Mouse (Mus musculus): ENCODE measurements at regions not wholly inside any gene's neighbourhood (a gene's known extent, or its start where the extent isn't known, plus 50 kb on each side); places are given as distances from the start of the nearest gene placed in this dataset.

DNA sequence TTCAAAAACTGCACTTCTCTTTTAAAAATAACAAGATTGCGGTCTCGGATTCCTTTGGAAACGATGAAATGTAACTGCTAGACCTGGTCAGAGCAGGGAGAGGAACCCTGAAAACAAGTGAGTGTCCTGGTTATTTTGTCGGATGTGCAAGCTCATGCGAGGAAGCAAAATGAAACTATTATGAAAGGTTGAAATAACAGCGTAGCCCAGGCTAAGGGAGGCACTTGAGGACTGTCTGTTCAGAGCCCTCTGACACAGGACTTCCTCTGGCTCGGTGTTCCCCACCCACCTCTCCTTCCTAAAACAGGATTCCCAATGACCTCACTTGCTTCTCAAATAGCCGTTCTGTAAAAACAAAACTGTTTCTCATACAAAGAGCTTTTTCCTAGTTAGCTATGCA, 51.3 kb upstream of the S1pr1 start:
- Histone ChIP-seq H3K4me3 (replicated peaks) (no peak overlapping the region), H3K27me3 (no peaks in the 10 kb centered on the region), H3K9ac (no peak overlapping the region), H3K4me2 (peak overlapping the region; percentile 23; the same call in 1 of the 2 replicates), H3K27ac (replicated peaks) (no peak overlapping the region), H3K36me3 (replicated peaks) (no peaks in the 10 kb centered on the region), H3K9me3 (replicated peaks) (no peaks in the 10 kb centered on the region), H3K4me1 (replicated peaks) (peaks cover 5% of the 10 kb centered on the region; the same call in 1 of the 2 replicates)
- whole genome bisulfite sequencing (ENCODE audit: insufficient replicate concordance) = 28% methylated on average over 8 of the region's 8 CpGs
- ATAC-seq (ENCODE audit: insufficient read depth) = 0 out of 2 replicates have a peak, but pooled peaks have one; percentile 44

DNA sequence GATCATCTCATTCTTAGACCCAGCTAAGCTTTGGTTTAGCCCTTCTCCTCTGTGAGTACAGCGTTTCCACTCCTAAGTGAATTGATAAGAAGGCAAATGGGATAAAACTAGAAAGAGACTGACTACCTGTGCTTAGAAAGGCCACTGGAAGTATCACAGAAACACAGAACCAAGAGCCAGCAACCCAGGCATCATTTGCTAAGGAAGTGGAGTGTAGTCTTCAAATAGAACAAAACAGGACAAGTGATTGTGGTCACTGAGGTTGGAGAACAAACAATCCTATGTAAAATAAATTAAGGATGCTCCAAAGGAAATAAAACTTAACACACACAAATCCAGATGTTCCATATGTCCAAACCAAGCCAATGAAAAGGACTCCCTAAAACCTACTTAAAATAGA, 53.4 kb upstream of the S1pr1 start:
- H3K9ac ChIP-seq = no peak overlapping the region
- no peak for ATAC-seq (ENCODE audit: insufficient read depth)
- no peaks in the 10 kb centered on the region for H3K9me3 ChIP-seq (replicated peaks)
- H3K27ac ChIP-seq (replicated peaks) = no peak overlapping the region
- H3K27me3 ChIP-seq = no peaks in the 10 kb centered on the region
- H3K36me3 ChIP-seq (replicated peaks) = no peaks in the 10 kb centered on the region
- H3K4me1 ChIP-seq (replicated peaks) = peaks cover 3% of the 10 kb centered on the region; the same call in 1 of the 2 replicates
- 61% methylated on average over 1 of the region's 1 CpGs for WGBS (ENCODE audit: insufficient replicate concordance)
- no peak overlapping the region for H3K4me2 ChIP-seq
- no peak overlapping the region for H3K4me3 ChIP-seq (replicated peaks)

DNA sequence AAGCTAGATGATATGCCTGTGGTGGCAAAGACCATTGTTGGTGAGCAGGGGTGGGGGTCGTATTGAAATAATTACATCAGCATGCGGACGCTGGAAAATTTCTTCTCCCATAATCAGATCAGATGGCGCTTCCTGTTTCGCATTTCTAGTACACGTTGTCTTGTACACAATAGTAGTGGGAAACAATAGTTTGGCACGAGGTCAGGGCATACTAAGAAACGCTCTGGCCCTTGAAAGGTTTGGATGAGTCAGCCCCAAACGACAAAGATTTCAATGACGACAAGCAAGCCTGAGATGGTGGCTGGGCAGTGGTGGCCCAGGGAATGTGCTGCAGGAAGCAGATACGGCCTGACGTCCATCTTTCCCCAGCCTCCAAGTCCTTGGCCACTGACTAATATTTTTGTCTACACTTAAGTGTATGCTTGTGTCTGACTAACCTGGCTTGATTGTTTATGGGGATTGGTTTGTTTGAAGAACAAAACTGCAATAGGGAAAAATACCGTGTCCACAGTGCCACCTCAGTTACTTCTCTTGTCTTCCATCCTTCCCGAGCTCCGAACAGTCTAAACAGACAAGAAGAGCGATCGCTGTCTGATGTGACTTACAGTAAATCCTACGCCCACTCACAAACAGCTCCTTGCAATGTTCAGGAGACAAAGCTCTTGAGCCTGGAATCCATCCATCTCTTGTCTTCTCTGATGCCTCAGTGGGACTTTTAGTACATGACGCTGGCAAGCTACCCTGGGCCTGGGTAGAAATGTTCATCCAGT, 54.1 kb upstream of the S1pr1 start:
- Histone ChIP-seq H3K4me1 (replicated peaks) (no peaks in the 10 kb centered on the region), H3K4me3 (replicated peaks) (no peak overlapping the region), H3K4me2 (no peak overlapping the region), H3K36me3 (replicated peaks) (no peaks in the 10 kb centered on the region), H3K9ac (no peak overlapping the region), H3K9me3 (replicated peaks) (no peaks in the 10 kb centered on the region), H3K27ac (replicated peaks) (no peak overlapping the region), H3K27me3 (no peaks in the 10 kb centered on the region)
- ATAC-seq (ENCODE audit: insufficient read depth) = no peak
- 42% methylated on average over 19 of the region's 19 CpGs for WGBS (ENCODE audit: insufficient replicate concordance)

DNA sequence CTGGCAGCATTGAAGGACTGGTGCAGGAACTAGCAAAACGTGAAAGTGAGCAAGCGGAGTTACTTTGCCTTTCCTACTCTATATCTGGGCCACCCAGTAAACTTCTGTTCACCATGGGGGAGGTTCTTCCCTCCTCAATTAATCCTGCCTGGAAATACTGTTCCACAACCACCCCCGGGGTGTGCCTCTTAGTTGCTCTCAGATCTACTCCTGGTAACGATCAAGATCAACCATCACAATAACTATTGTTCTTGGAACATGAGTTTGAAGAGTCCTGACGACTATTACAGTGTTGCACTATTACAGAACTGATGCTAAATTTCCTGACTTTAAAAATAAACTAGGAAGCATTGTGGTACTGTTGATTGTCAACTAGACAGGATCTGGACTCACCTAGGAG, 57.8 kb upstream of the S1pr1 start:
- H3K4me3 ChIP-seq (replicated peaks) = no peak overlapping the region
- WGBS (ENCODE audit: insufficient replicate concordance) = 68% methylated on average over 5 of the region's 5 CpGs
- H3K9ac ChIP-seq = no peak overlapping the region
- H3K9me3 ChIP-seq (replicated peaks) = no peaks in the 10 kb centered on the region
- no peak overlapping the region for H3K4me2 ChIP-seq
- no peaks in the 10 kb centered on the region for H3K36me3 ChIP-seq (replicated peaks)
- ATAC-seq (ENCODE audit: insufficient read depth) = no peak
- H3K27ac ChIP-seq (replicated peaks) = no peak overlapping the region
- no peaks in the 10 kb centered on the region for H3K4me1 ChIP-seq (replicated peaks)
- no peaks in the 10 kb centered on the region for H3K27me3 ChIP-seq

DNA sequence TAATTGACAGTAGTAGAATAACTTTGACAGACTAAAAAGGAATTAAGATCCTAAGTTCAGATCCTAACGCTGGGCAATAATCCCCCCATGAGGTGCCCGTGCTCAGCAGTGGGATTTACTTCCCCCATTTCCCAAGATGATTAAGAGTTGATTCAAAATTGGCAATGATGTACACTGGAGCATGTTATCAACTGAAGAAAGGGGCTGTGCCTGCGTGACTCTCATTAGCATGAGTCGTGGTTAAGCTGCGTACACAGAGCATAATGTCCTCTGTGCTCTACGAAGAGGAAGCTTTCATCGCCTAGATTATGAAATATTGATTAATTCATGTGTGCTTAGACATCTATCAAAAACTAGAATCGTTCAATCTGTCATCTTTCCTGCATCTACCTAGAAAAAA, 59.4 kb upstream of the S1pr1 start:
- H3K4me2 ChIP-seq = no peak overlapping the region

DNA sequence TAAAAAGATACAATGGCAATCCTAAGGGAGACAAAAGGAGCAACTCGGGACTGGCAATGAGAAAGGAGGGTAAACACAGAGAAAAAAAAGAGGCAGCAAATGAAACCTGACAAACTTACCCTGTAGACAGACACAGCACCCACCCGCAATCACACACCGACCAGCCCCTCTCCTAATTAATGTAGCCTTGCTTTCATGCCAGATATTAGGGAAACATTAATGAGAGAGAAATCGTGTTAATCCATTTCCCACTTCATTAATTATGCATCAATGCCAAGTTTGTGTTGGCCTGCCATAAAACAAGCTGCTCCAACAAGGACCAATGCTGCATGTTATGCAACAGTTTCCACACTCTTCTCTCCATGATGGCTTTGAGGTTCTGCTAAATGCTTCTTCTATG, 59.9 kb upstream of the S1pr1 start:
- Histone ChIP-seq H3K4me3 (replicated peaks) (no peak overlapping the region), H3K9ac (no peak overlapping the region), H3K36me3 (replicated peaks) (no peaks in the 10 kb centered on the region), H3K27me3 (no peaks in the 10 kb centered on the region), H3K27ac (replicated peaks) (no peak overlapping the region), H3K9me3 (replicated peaks) (no peaks in the 10 kb centered on the region), H3K4me2 (no peak overlapping the region), H3K4me1 (replicated peaks) (no peaks in the 10 kb centered on the region)
- ATAC-seq (ENCODE audit: insufficient read depth) = no peak
- 65% methylated on average over 4 of the region's 4 CpGs for WGBS (ENCODE audit: insufficient replicate concordance)

More for the DNA sequence above, 59.4 kb upstream of the S1pr1 start:
- 38% methylated on average over 8 of the region's 8 CpGs for WGBS (ENCODE audit: insufficient replicate concordance)
- no peak overlapping the region for H3K27ac ChIP-seq (replicated peaks)
- H3K9me3 ChIP-seq (replicated peaks) = no peaks in the 10 kb centered on the region
- H3K27me3 ChIP-seq = no peaks in the 10 kb centered on the region
- H3K36me3 ChIP-seq (replicated peaks) = no peaks in the 10 kb centered on the region
- H3K9ac ChIP-seq = no peak overlapping the region
- no peak overlapping the region for H3K4me3 ChIP-seq (replicated peaks)
- H3K4me1 ChIP-seq (replicated peaks) = no peaks in the 10 kb centered on the region
- no peak for ATAC-seq (ENCODE audit: insufficient read depth)

DNA sequence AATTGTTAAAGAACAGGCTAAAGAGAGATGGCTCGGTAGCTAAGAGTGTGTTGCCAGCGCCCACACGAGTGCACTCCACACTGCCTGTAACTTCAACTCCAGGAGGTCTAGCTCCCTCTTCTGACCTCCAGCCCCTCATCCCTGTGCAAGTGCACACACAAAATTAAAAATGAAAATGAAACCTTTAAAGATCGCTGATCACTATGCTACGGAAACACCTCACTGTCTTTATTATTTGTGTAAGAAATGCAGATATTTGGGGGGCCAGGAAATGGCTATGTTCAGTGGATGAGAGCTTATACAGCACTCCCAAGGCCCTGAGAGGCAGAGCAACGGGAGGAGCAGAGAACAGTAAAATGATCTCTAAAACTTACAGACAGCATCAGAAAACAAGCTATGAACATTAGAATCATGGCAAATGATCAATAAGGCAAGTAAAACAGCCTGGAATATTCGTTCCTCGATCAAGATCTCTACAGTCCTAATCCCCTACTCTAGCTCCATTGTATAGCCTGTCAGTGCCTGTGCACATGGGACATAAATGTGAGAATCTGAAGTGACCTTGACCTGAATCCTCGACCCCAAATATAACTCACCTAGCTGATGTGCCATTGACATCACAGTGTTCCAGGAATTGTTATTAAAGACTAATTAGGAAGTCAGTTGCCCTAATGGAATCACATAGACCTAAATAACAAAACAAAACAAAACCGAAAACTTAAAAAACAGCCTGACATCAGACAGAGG, 64.4 kb upstream of the S1pr1 start:
- no peaks in the 10 kb centered on the region for H3K27me3 ChIP-seq
- no peak for ATAC-seq (ENCODE audit: insufficient read depth)
- no peaks in the 10 kb centered on the region for H3K9me3 ChIP-seq (replicated peaks)
- H3K4me1 ChIP-seq (replicated peaks) = no peaks in the 10 kb centered on the region
- no peak overlapping the region for H3K27ac ChIP-seq (replicated peaks)
- no peak overlapping the region for H3K4me3 ChIP-seq (replicated peaks)
- H3K36me3 ChIP-seq (replicated peaks) = no peaks in the 10 kb centered on the region
- WGBS (ENCODE audit: insufficient replicate concordance) = 71% methylated on average over 10 of the region's 10 CpGs
- H3K4me2 ChIP-seq = no peak overlapping the region
- no peak overlapping the region for H3K9ac ChIP-seq

DNA sequence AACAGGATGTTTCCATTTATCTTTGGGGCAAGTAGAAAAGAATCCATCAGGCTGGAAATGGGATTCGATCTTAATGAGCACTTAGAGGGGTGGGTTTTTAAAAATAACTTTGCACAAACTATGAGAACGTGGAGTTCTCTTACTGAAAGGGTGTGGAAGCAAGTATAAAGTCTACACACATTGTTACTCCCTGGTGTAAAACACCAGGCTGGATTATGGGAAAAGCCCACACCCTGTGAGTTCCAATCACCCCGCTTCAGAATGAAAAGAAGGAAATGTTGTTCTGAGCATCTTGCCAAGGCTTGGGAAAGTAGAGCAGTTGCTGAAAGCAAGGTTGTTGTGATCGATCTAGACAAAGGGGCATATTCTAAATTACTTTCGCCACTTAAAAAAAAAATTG, 65.0 kb upstream of the S1pr1 start:
- 64% methylated on average over 5 of the region's 5 CpGs for WGBS (ENCODE audit: insufficient replicate concordance)
- no peak overlapping the region for H3K27ac ChIP-seq (replicated peaks)
- ATAC-seq (ENCODE audit: insufficient read depth) = no peak
- no peak overlapping the region for H3K4me3 ChIP-seq (replicated peaks)
- no peak overlapping the region for H3K9ac ChIP-seq
- H3K36me3 ChIP-seq (replicated peaks) = no peaks in the 10 kb centered on the region
- H3K27me3 ChIP-seq = no peaks in the 10 kb centered on the region
- no peaks in the 10 kb centered on the region for H3K9me3 ChIP-seq (replicated peaks)
- no peaks in the 10 kb centered on the region for H3K4me1 ChIP-seq (replicated peaks)
- H3K4me2 ChIP-seq = no peak overlapping the region

DNA sequence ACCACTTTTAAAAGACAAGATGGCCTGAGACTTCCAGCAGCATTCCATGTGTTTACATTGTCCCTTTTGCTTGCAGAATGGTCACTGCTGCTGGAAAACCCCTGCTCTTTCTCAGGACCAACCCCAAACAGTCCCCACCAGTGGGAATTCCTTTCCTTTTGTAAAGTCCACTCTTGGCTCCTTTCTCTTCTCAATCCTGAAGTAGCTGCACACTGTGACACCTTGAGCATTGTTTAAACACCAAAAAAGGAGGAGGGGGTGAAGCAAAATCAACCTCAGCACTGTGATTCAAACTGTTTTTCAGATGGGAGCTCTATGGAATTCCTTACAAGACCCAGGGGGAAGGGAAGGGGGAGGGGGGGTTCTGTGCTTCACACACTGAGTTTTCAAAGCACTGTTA, 67.9 kb upstream of the S1pr1 start:
- ATAC-seq (ENCODE audit: insufficient read depth) = no peak
- H3K27ac ChIP-seq (replicated peaks) = no peak overlapping the region
- no peaks in the 10 kb centered on the region for H3K4me1 ChIP-seq (replicated peaks)
- H3K4me2 ChIP-seq = no peak overlapping the region
- H3K27me3 ChIP-seq = no peaks in the 10 kb centered on the region
- H3K9me3 ChIP-seq (replicated peaks) = no peaks in the 10 kb centered on the region
- no peak overlapping the region for H3K4me3 ChIP-seq (replicated peaks)
- no peak overlapping the region for H3K9ac ChIP-seq
- no peaks in the 10 kb centered on the region for H3K36me3 ChIP-seq (replicated peaks)

DNA sequence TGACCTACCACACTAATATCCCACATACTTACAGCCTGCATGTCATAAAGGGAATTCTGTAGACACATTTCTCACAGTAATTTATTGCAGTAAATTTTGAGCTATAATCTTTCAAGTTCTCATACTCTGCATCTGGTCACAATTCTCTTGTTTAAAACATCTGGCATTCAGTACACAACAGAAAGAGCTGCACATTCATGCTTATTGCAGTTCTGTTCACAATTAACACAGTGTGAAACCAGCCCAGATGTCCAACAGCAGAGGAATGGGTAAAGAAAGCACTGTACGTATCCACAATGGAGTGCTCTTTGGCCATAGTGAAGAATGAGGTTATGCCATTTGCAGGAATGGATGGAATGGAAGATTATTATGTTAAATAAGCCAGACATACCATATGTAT, 72.5 kb upstream of the S1pr1 start:
- H3K27ac ChIP-seq (replicated peaks) = no peak overlapping the region
- ATAC-seq (ENCODE audit: insufficient read depth) = no peak
- no peak overlapping the region for H3K4me3 ChIP-seq (replicated peaks)
- no peak overlapping the region for H3K9ac ChIP-seq
- no peaks in the 10 kb centered on the region for H3K9me3 ChIP-seq (replicated peaks)
- no peaks in the 10 kb centered on the region for H3K36me3 ChIP-seq (replicated peaks)
- 72% methylated on average over 1 of the region's 1 CpGs for WGBS (ENCODE audit: insufficient replicate concordance)
- no peaks in the 10 kb centered on the region for H3K27me3 ChIP-seq
- H3K4me1 ChIP-seq (replicated peaks) = 0 out of 2 replicates have a peak, but pooled peaks cover 3% of the 10 kb centered on the region
- H3K4me2 ChIP-seq = no peak overlapping the region

DNA sequence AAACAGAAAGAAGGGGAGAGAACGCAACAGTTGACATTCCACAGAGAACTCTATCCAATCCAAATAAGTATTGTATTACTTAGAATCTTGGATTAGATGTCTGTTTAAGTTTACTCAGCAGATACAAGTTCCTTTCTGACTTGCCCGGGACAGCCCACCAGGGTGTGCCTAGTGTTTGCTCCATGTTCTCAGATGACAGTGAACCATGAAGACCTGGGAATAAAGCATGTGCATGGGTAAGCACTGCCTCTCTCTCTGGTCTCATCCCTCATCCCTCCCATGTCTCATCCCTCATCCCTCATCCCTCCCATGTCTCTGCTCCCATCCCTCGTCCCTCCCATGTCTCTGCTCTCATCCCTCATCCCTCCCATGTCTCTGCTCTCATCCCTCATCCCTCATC, 73.7 kb upstream of the S1pr1 start:
- no peak overlapping the region for H3K4me3 ChIP-seq (replicated peaks)
- H3K9ac ChIP-seq = no peak overlapping the region
- WGBS (ENCODE audit: insufficient replicate concordance) = 71% methylated on average over 3 of the region's 3 CpGs
- H3K9me3 ChIP-seq (replicated peaks) = no peaks in the 10 kb centered on the region
- no peaks in the 10 kb centered on the region for H3K36me3 ChIP-seq (replicated peaks)
- ATAC-seq (ENCODE audit: insufficient read depth) = no peak
- H3K27ac ChIP-seq (replicated peaks) = no peak overlapping the region
- peaks cover 11% of the 10 kb centered on the region for H3K4me1 ChIP-seq (replicated peaks)
- no peaks in the 10 kb centered on the region for H3K27me3 ChIP-seq
- H3K4me2 ChIP-seq = no peak overlapping the region

Measured in liver, embryonic 15.5 days (tissue).